Mouse (Mus musculus) gastrocnemius, postnatal 25 days (tissue): ENCODE results near the gene Kpna2. TPM values are rescaled to one million over a fixed set of nuclear protein-coding genes. Genes with fewer than 3 reads are reported as not detected.
"Not testable (repeated sequence)": the region's sequence is repeated elsewhere in the genome, so short reads cannot be mapped to it uniquely, and the experiment has no call there.

Source experiments
- DNase-seq: peaks from one replicate; pipeline ENCODE4 v3.0.0; 2022
- total RNA-seq, 2 experiments: library from RNA; stranded (reverse); gene quantifications; 1 replicate in 1 of 2; 2 replicates in 1 of 2; pipeline ENCODE4 v1.2.3; 2021

The Kpna2 gene
- total RNA-seq, 2 experiments from 2014 or later: 10.9 to 17.1 TPM

GRCm38 (mm10) chr11:107019318-107019717 lies 20.0 kb upstream of the Kpna2 start:
- DNase-seq: no peak

- no peak for DNase-seq
These were observed 19.3 kb upstream of the Kpna2 start for GRCm38 (mm10) chr11:107018606-107019005.

- DNase-seq: no peak
These were observed 18.1 kb upstream of the Kpna2 start for GRCm38 (mm10) chr11:107017339-107017886.

DNA sequence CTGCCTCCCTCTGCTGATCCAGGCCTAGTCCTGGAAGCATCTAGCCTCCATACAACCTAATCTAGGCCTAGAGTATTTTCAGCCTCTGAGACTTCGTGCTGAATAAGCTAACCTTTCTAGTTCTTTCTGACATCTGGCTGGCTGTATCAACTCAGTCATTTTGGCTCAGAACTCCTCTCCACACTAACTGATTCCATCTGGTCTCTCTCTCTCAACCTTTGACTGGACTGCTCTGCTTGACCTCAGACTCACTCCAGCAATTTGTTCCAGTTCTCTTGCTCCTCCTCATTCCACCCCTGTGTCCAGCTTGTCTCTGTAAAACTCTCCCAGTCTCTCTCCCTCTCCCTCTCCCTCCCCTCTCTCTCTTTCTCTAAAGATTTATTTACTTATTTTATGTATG lies 17.6 kb upstream of the Kpna2 start:
- DNase-seq: no peak

DNA sequence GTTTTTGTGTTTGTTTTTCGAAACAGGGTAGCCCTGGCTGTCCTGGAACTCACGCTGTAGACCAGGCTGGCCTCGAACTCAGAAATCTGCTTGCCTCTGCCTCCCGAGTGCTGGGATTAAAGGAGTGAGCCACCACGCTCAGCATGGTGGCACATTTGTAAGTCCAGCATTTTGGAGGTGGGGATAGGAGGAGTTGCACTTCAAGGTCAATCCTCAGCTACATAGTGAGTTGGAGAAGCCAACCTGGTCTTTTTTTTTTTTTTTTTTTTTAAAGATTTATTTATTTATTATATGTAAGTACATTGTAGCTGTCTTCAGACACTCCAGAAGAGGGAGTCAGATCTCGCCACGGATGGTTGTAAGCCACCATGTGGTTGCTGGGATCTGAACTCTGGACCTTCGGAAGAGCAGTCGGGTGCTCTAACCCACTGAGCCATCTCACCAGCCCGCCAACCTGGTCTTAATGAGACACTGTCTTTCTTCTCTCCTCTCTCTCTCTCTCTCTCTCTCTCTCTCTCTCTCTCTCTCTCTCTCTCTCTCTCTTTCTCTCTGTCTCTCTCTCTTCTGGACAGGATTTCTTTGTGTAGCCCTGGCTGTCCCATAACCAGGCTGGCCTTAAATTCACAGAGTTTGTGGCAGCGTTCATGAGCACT lies 16.3 kb upstream of the Kpna2 start:
- DNase-seq: not testable (repeated sequence)

- no peak for DNase-seq
These were observed 15.4 kb upstream of the Kpna2 start for GRCm38 (mm10) chr11:107014597-107015309.

DNA sequence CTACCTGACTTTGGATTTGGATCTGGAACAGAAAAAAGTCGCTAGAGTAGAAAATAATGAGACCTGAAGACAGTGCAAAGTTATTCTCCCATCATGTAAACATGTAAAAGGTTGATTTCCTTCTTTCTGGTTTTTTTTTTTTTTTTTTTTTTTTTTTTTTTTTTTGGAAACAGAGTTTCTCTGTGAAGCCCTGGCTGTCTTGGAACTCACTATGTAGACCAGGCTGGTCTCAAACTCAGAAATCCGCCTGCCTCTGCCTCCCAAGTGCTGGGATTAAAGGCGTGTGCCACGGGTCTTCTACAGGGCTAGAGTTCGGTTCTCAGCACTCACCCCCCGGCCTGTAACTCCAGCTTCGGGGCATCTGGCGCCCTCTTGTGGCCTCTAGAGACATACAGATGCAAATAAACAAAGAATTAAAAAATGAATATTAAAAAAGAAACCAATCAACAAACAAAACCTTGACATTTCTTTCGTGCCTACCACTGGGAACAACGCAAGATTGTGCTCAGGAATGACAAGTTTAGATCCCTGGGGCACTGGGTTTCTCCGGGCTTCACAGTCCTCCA lies 14.8 kb upstream of the Kpna2 start:
- no peak for DNase-seq

GRCm38 (mm10) chr11:107012324-107013017 lies 13.1 kb upstream of the Kpna2 start:
- DNase-seq: peak; percentile 96

DNA sequence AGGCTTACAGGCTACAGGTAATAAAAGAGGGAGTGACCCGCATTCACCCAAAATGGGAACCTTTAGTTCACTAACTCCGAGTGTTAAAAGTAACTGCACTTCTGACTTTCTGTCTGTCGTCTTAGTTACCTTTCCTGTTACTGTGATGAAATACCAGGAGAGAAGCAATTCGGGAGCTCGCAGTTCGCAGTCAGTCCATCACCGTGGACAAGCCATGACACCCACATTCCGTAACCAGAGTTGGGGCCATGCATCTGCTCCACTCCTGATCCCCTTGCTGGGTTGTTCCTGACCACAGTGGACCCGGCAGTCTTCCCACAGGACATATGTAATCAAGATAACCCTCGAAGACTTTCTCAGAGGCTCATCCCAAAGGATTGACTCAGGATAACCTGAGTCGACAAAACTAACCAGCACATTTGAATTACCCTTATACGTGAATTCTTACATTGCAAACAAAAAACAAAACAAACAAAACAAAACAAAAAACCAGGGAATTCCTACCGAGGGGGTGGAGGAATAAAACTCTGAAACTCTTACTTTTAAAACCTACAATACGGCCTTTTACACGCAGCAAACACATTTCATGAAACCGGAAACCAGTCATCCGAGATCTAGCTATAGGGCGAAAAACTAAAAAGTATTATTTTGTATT lies 12.5 kb upstream of the Kpna2 start:
- no peak for DNase-seq

DNA sequence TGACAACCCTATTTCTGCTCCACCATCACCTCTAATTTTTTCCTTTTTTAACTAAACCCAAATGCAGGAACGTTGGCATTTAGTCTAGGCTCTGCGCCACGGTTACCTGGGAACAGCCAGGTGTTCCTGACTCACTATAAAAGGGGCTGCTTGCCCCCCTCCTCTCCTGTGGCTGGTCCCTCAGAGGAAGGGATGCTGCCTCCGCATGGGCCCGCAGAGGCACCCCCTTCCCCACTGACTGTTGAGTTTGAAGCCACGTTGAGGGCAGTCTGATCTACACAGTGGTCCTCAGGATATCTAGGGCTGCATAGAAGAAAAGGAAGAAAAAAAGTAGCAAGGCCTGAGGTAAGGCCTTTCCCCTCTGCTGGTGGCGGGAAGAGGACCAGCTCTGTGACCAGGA lies 11.8 kb upstream of the Kpna2 start:
- DNase-seq: no peak

- DNase-seq: no peak
These were observed 11.1 kb upstream of the Kpna2 start for GRCm38 (mm10) chr11:107010447-107010846.

DNA sequence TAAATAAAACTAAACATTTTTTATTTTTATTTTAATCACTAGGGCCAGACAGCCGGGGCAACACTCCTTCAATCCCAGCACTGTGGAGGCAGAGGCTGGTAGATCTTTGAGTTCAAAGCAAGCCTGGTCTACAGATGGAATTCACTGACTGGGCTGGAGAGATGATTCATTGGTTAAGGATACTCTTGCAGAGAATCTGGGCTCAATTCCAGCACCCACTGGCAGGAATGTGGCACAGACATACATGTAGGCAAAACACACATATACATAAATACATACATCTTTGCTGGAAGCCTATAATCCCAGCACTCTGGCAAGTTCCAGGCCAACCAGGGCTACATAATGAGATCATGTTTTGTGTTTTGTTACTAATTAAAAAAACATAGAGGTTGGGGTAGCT lies 6.2 kb upstream of the Kpna2 start:
- DNase-seq: no peak

DNA sequence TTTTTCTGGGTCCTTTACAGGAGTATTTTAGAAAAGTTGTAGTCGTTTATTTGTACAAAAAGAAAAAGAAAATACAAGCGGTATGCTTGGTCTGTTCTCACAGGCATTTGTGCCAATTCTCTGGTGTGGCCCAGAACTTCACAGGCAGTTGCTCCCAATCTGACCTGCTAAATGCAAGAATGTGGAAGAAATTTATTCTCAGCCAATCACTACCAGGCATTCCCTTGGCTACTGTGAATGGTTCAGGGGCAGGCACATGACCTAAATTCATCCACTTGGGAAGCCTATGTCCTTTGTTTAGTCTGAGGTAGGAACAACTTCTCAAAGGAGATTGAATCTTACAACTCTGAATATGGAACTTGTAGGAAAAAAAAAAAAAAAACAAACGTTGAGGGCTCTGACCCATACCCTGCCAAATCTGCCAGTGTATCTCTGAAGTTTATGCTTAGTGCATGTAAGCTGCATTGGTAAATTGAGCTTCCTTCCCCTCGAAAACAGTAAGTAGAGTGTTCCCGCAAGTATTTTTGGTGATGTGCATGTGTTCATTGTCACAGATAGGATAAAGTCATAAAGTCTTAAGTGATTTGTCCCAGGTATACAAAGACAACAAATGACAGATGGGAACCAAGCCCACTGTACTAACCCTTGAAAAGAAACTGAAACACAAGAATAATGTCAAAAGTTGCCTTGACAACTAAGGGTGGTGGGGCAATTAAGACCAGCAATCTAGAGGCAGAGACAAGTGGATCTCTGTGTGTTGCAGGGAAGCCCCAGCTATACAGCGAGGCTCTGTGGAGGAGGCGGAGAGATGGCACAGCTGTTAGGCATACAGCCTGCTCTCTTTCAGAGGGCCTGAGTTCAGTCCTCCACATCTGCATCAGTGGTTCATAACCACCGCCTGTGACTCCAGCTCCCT lies 2.7 kb upstream of the Kpna2 start:
- DNase-seq: no peak

DNA sequence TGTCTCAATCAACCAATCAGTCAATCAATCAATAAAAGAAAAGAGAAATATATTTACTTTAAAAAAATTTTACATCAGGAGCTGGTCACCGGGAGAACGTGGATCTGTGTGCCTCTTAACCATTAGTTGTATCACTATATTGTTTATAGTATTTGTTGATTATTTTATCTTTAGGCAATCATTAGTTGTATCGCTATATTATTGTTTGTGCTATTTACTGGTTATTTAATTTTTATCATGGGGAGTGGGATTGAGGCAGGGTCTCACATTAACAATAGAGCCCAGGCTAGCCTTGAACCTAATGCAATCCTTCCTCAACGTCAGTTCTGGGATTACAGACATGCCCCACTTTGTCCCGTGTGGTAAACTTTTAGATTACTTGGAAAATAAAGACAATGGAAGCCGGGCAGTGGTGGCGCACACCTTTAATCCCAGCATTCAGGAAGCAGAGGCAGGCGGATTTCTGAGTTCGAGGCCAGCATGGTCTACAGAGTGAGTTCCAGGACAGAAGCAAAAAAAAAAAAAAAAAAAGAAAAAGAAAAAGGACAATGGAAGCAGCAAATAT lies 690 bp upstream of the Kpna2 start:
- DNase-seq: no peak

DNA sequence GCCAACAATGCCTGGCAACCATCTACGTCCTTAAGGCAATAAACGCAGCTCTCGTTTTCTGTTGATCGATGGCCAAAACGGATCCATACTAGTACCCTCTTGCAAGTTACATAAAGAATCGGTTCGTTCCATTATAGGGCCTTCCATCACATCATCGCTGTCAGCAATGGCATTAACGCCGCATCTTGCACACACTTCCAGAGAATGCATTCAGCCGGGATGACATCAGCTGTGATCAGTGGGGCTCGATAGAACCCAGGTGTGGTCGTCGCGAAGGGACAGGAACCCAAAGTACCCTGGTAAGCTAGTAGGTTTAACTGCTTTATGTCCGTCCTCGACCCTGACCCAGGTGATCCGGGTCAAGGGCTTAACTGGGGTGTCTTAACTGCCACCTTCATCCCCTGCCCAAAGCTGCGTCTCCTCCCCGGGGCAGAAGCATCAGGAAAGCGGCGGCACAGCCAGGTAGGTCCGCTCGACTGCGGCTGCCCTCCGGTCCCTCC lies 640 bp downstream of the Kpna2 start:
- no peak for DNase-seq

- no peak for DNase-seq
These were observed 1.4 kb downstream of the Kpna2 start for GRCm38 (mm10) chr11:106997976-106998375.

- not testable (repeated sequence) for DNase-seq
These were observed 2.8 kb downstream of the Kpna2 start for GRCm38 (mm10) chr11:106996492-106996891.

GRCm38 (mm10) chr11:106994246-106995085 lies 4.9 kb downstream of the Kpna2 start:
- DNase-seq: no peak

GRCm38 (mm10) chr11:106987384-106987783 lies 12.0 kb downstream of the Kpna2 start:
- DNase-seq: no peak
